Mouse (Mus musculus) cerebral cortex, adult 2 months (tissue): Measurements from ENCODE around the gene Gm4788.

Experiments
- WGBS: fragments of 180-500 bp; shearing (Covaris S2); methylation state at CpG from one replicate; pipeline ENCODE4 v1.1.7; 2018; 5-methylcytosine and 5-hydroxymethylcytosine counted together

The Gm4788 gene

DNA sequence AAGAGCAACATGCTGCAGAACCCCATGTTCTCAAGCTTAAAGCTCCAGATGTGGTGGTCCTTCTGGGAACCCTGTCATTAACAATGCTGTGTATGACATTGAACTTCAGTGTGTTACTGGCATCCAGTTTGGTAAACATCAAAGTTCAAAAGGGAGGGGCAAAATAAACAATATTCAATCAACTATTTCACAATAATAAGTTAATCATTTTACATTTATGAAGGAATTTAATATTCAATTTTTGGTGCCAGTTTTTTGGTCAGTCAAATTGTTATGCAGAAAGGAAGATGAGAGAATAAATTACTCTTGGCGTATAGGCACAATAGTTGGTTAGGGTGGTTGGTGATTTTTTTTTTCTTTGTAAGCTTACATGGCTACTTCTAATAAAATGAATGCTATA lies at the start of gene Gm4788:
TSS of gene Gm4788 (minus strand) at position 101 of the 400 bp plus-strand sequence.
- WGBS: 93% methylated on average over 1 of the region's 1 CpGs

DNA sequence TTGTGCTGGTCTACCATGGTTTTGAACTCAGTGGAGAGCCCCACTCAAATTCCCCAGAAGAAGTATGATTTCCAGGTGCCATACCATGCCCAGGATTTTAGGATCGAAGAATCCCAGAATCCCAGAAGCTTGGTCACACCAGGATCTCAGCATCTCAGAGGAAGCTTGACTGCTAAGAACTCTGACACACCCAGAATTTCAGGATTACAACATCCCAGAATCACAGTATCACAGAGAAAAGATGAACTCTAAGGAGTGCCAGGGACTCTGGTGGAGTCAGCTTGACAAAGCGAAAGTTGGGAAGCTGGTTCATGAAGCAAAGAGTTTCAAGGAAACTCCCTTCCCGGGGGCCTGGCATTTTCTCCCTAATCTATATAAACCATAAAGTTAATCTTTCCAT lies 11.1 kb downstream of the Gm4788 start:
- 88% methylated on average over 3 of the region's 3 CpGs for WGBS

DNA sequence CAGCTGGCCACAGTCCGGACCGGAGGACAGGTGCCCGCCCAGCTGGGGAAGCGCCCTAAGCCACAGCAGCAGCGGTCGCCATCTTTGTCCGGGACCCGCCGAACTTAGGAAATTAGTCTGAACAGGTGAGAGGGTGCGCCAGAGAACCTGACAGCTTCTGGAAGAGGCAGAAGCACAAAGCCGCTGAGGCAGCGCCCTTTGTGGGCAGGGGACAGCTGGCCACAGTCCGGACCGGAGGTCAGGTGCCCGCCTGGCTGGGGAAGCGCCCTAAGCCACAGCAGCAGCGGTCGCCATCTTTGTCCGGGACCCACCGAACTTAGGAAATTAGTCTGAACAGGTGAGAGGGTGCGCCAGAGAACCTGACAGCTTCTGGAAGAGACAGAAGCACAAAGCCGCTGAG lies 64.4 kb downstream of the Gm4788 start:
- WGBS: 89% methylated on average over 13 of the region's 22 CpGs

DNA sequence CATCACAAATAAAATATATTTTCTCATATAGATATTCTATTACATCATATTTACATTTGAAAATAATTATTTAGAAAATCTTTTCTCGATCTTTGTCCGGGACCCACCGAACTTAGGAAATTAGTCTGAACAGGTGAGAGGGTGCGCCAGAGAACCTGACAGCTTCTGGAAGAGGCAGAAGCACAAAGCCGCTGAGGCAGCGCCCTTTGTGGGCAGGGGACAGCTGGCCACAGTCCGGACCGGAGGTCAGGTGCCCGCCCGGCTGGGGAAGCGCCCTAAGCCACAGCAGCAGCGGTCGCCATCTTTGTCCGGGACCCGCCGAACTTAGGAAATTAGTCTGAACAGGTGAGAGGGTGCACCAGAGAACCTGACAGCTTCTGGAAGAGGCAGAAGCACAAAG lies 64.8 kb downstream of the Gm4788 start:
- 95% methylated on average over 12 of the region's 16 CpGs for WGBS

DNA sequence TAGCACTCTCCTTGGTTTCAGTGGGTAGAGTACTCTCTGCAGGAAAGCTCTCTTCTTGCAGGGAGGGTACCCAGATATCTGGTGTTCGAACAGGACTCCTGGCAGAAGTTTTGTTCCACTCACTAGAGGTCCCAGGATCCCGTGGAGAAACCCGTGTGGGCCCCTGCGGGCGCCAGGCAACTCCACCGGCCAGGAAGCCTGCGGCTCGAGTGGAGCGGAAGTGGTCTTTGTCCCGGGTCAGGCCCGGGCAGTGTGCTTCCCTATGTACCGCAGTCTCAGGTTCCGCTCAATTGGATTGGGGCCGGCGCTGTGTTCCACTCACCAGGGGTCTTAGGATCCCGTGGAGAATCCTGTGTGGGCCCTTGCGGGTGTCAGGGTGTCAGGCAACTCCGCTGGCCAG lies 131.1 kb downstream of the Gm4788 start:
- 89% methylated on average over 18 of the region's 18 CpGs for WGBS
